Mouse (Mus musculus) bone marrow macrophage, adult 2 months (primary cell): Measurements from ENCODE around the gene Dnmbp.

Experiments used
- CTCF ChIP-seq: IDR thresholded peaks from 2 replicates; pipeline ENCODE4 v1.5.1; 2012; ENCODE audit warnings: low read depth, mild to moderate bottlenecking, low read length, moderate library complexity
- POLR2A ChIP-seq: IDR thresholded peaks from 2 replicates; pipeline ENCODE4 v1.6.1; 2012; ENCODE audit warnings: mild to moderate bottlenecking, low read depth, low read length, borderline replicate concordance

- TF ChIP-seq POLR2A: no peak
- TF ChIP-seq CTCF: no peak
Measured at GRCm38 (mm10) chr19:43847056-43847455, 92.9 kb downstream of the Dnmbp start.
